ENCODE assay signal across 25 mouse cellular contexts in the genomic region with DNA sequence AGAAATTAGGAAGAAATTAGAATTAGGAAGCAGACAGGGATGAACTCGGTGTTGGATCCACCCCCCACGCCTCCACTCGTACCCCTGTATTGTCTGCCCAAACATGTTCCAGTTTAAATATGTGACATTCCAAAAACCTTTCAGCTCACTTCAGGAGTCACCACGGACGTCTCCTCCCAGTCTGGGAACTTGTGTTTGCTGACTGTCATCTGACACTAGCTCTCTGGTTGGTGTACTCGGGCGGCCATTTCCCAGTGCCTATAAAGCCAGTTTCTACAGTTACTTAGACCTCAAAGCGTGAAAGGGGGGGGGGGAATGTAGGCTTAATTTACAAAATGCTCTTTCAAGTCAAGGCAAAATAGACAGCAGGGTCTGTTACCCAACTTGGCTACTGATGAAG. TPM values are rescaled to one million over a fixed set of nuclear protein-coding genes. Genes with fewer than 3 reads are reported as not detected.
DNase-seq lines count a peak whose midpoint lies in the region; ATAC-seq and TF ChIP-seq lines count a peak whose summit lies in the region.
"Had no signal": no experiment of that assay in that cellular context is flagged by ENCODE, and none has a peak within 500 bp of the region (broad histone marks: within the 10 kb centered on the region; RNA-seq: fewer than 3 reads in every experiment).

No protein-coding gene starts in this region.

- peaks cover 3% of the 10 kb centered on the region; the same call in 1 of the 2 replicates for H3K4me1 ChIP-seq in limb, embryonic 12.5 days (replicated peaks)
- H3K4me1 ChIP-seq in limb, embryonic 10.5 days, result no peaks in the 10 kb centered on the region
- H3K4me1 ChIP-seq in lung, postnatal 0 days (ENCODE audit: insufficient read depth, low read depth, low read length), result no peaks in the 10 kb centered on the region
- peaks cover 9% of the 10 kb centered on the region; the same call in 1 of the 2 replicates for H3K4me1 ChIP-seq in embryonic facial prominence, embryonic 13.5 days
- H3K4me1 ChIP-seq in limb, embryonic 15.5 days, result peaks cover 7% of the 10 kb centered on the region; the same call in 1 of the 2 replicates
- no peaks in the 10 kb centered on the region for H3K4me1 ChIP-seq in forebrain, embryonic 10.5 days
- H3K4me1 ChIP-seq: forebrain, embryonic 12.5 days; heart, embryonic 12.5 days; hindbrain, embryonic 10.5 days had no signal

- ATAC-seq in limb, embryonic 12.5 days (ENCODE audit: insufficient number of reproducible peaks, insufficient read depth, low FRiP score, low TSS enrichment, low read depth), result no peak
- peak; percentile 52 for ATAC-seq in lung, postnatal 0 days
- ATAC-seq in embryonic facial prominence, embryonic 13.5 days (ENCODE audit: insufficient number of reproducible peaks, insufficient read depth, low FRiP score, low TSS enrichment, low read depth), result no peak
- ATAC-seq in limb, embryonic 15.5 days (ENCODE audit: insufficient number of reproducible peaks, low FRiP score, low TSS enrichment, low read depth), result no peak; the same call in 1 of the 2 replicates
- ATAC-seq: forebrain, embryonic 16.5 days had no signal

- no peak overlapping the region for H3K4me3 ChIP-seq in limb, embryonic 12.5 days (replicated peaks)
- no peak overlapping the region for H3K4me3 ChIP-seq in limb, embryonic 10.5 days
- no peak overlapping the region for H3K4me3 ChIP-seq in lung, postnatal 0 days (ENCODE audit: low read depth, low read length)
- H3K4me3 ChIP-seq in embryonic facial prominence, embryonic 13.5 days, result no peak overlapping the region
- no peak overlapping the region for H3K4me3 ChIP-seq in limb, embryonic 15.5 days
- no peak overlapping the region for H3K4me3 ChIP-seq in forebrain, embryonic 10.5 days
- no peak overlapping the region for H3K4me3 ChIP-seq in left cerebral cortex, adult 2 months
- H3K4me3 ChIP-seq: embryonic facial prominence, embryonic 15.5 days; forebrain, embryonic 12.5 days; heart, embryonic 12.5 days; hindbrain, embryonic 10.5 days had no signal

- H3K9ac ChIP-seq in limb, embryonic 12.5 days (replicated peaks), result no peak overlapping the region
- H3K9ac ChIP-seq in lung, postnatal 0 days (replicated peaks; ENCODE audit: low read depth), result no peak overlapping the region
- no peak overlapping the region for H3K9ac ChIP-seq in embryonic facial prominence, embryonic 13.5 days
- H3K9ac ChIP-seq in limb, embryonic 15.5 days, result no peak overlapping the region
- H3K9ac ChIP-seq: embryonic facial prominence, embryonic 15.5 days; forebrain, embryonic 12.5 days; heart, embryonic 12.5 days; hindbrain, embryonic 14.5 days had no signal

- DNase-seq in limb, embryonic 10.5 days (ENCODE audit: low spot score), result no peak
- no peak for DNase-seq in lung, postnatal 0 days (ENCODE audit: low spot score)
- DNase-seq in lung, postnatal 14 days, result no peak
- DNase-seq in forebrain, embryonic 10.5 days (ENCODE audit: extremely low spot score, low spot score), result no peak
- no peak for DNase-seq in left cerebral cortex, adult 2 months (ENCODE audit: extremely low spot score in 1 of 2, low spot score in 2 of 2)
- DNase-seq: adrenal gland, postnatal 10 days; cerebellum, adult 11-12 months; cerebellum, adult 9-10 months; cerebellum, postnatal 25 days; gastrocnemius, postnatal 10 days; heart, adult 18-20 months had no signal

- no peaks in the 10 kb centered on the region for H3K9me3 ChIP-seq in limb, embryonic 12.5 days
- H3K9me3 ChIP-seq in limb, embryonic 10.5 days (replicated peaks), result no peaks in the 10 kb centered on the region
- no peaks in the 10 kb centered on the region for H3K9me3 ChIP-seq in lung, postnatal 0 days (ENCODE audit: low read length)
- H3K9me3 ChIP-seq in embryonic facial prominence, embryonic 13.5 days, result no peaks in the 10 kb centered on the region
- no peaks in the 10 kb centered on the region for H3K9me3 ChIP-seq in limb, embryonic 15.5 days
- H3K9me3 ChIP-seq in forebrain, embryonic 10.5 days, result no peaks in the 10 kb centered on the region
- H3K9me3 ChIP-seq: embryonic facial prominence, embryonic 15.5 days; forebrain, embryonic 12.5 days; heart, embryonic 12.5 days; hindbrain, embryonic 10.5 days had no signal

- H3K27ac ChIP-seq in limb, embryonic 12.5 days, result 0 out of 2 replicates have a peak overlapping the region, but pooled peaks have one; percentile 23
- H3K27ac ChIP-seq in limb, embryonic 10.5 days, result no peak overlapping the region
- H3K27ac ChIP-seq in lung, postnatal 0 days (ENCODE audit: low read length), result 0 out of 2 replicates have a peak overlapping the region, but pooled peaks have one; percentile 6
- peak overlapping the region; percentile 57; the same call in 1 of the 2 replicates for H3K27ac ChIP-seq in embryonic facial prominence, embryonic 13.5 days
- peak overlapping the region; percentile 47; the same call in 1 of the 2 replicates for H3K27ac ChIP-seq in limb, embryonic 15.5 days
- H3K27ac ChIP-seq in forebrain, embryonic 10.5 days, result no peak overlapping the region
- H3K27ac ChIP-seq in left cerebral cortex, adult 2 months, result no peak overlapping the region
- H3K27ac ChIP-seq: embryonic facial prominence, embryonic 15.5 days; forebrain, embryonic 12.5 days; hindbrain, embryonic 10.5 days; hindbrain, embryonic 14.5 days had no signal

- H3K36me3 ChIP-seq in limb, embryonic 12.5 days, result no peaks in the 10 kb centered on the region
- no peaks in the 10 kb centered on the region for H3K36me3 ChIP-seq in limb, embryonic 10.5 days
- H3K36me3 ChIP-seq in lung, postnatal 0 days (ENCODE audit: insufficient read depth, low read length), result no peaks in the 10 kb centered on the region
- no peaks in the 10 kb centered on the region for H3K36me3 ChIP-seq in embryonic facial prominence, embryonic 13.5 days
- H3K36me3 ChIP-seq in limb, embryonic 15.5 days, result no peaks in the 10 kb centered on the region
- no peaks in the 10 kb centered on the region for H3K36me3 ChIP-seq in forebrain, embryonic 10.5 days (replicated peaks)
- H3K36me3 ChIP-seq: embryonic facial prominence, embryonic 15.5 days; forebrain, embryonic 12.5 days; heart, embryonic 12.5 days; hindbrain, embryonic 10.5 days had no signal

- 54% methylated on average over 8 of the region's 8 CpGs for WGBS in limb, embryonic 12.5 days
- WGBS in limb, embryonic 10.5 days, result 67% methylated on average over 8 of the region's 8 CpGs
- 29% methylated on average over 8 of the region's 8 CpGs for WGBS in lung, postnatal 0 days
- 40% methylated on average over 8 of the region's 8 CpGs for WGBS in embryonic facial prominence, embryonic 13.5 days
- WGBS in limb, embryonic 15.5 days, result 39% methylated on average over 8 of the region's 8 CpGs
- WGBS in forebrain, embryonic 10.5 days, result 82% methylated on average over 8 of the region's 8 CpGs

- H3K27me3 ChIP-seq in limb, embryonic 12.5 days, result no peaks in the 10 kb centered on the region
- H3K27me3 ChIP-seq in limb, embryonic 10.5 days (ENCODE audit: low read depth, poor library complexity, severe bottlenecking), result no peaks in the 10 kb centered on the region
- no peaks in the 10 kb centered on the region for H3K27me3 ChIP-seq in lung, postnatal 0 days (replicated peaks; ENCODE audit: insufficient read depth, low read length)
- no peaks in the 10 kb centered on the region for H3K27me3 ChIP-seq in embryonic facial prominence, embryonic 13.5 days
- H3K27me3 ChIP-seq in limb, embryonic 15.5 days, result no peaks in the 10 kb centered on the region
- no peaks in the 10 kb centered on the region for H3K27me3 ChIP-seq in forebrain, embryonic 10.5 days (ENCODE audit: poor library complexity, severe bottlenecking)
- H3K27me3 ChIP-seq: embryonic facial prominence, embryonic 15.5 days; forebrain, embryonic 12.5 days; heart, embryonic 12.5 days had no signal

- intact Hi-C loops in left cerebral cortex, adult 2 months (cut with DNase I), result no loop called here

- no peak for TF ChIP-seq EP300 in lung, postnatal 0 days (IDR thresholded peaks at IDR 0.05)

- no peak for TF ChIP-seq CTCF in lung, postnatal 0 days (IDR thresholded peaks at IDR 0.05)
- no peak for TF ChIP-seq CTCF in left cerebral cortex, adult 2 months (IDR thresholded peaks at IDR 0.05)

- H3K4me2 ChIP-seq in limb, embryonic 12.5 days, result no peak overlapping the region
- H3K4me2 ChIP-seq in lung, postnatal 0 days (replicated peaks; ENCODE audit: low read depth, low read length), result no peak overlapping the region
- no peak overlapping the region for H3K4me2 ChIP-seq in embryonic facial prominence, embryonic 13.5 days
- H3K4me2 ChIP-seq in limb, embryonic 15.5 days, result no peak overlapping the region
- H3K4me2 ChIP-seq: embryonic facial prominence, embryonic 15.5 days; forebrain, embryonic 12.5 days; heart, embryonic 12.5 days; hindbrain, embryonic 14.5 days had no signal

RNA-seq across cellular contexts. Expression of a gene that starts 6.1 kb away (rescaled TPM):
- 28.7 and 40.3 TPM in 2 replicates for polyA plus RNA-seq in limb, embryonic 12.5 days (2016; fragmentation: Nextera tagmentation; extraction: Ambion mirVana)
- polyA plus RNA-seq in limb, embryonic 10.5 days (2016; fragmentation: Nextera tagmentation; extraction: Ambion mirVana), result 1.2 and 3.2 TPM in 2 replicates
- 1,533 and 1,851 TPM in 2 replicates for polyA plus RNA-seq in lung, postnatal 0 days (2015; fragmentation: Nextera tagmentation; extraction: Ambion mirVana)
- 101 and 192 TPM in 2 replicates for polyA plus RNA-seq in embryonic facial prominence, embryonic 13.5 days (2015; fragmentation: Nextera tagmentation; extraction: Ambion mirVana)
- 350 and 381 TPM in 2 replicates for polyA plus RNA-seq in limb, embryonic 15.5 days (2015; fragmentation: Nextera tagmentation; extraction: Ambion mirVana)
- polyA plus RNA-seq in forebrain, embryonic 10.5 days (2016; fragmentation: Nextera tagmentation; extraction: Ambion mirVana), result 0.50 and 0.91 TPM in 2 replicates
- total RNA-seq in left cerebral cortex, adult 2 months (2021), result 10 to 100 TPM; 32.9 to 47.1 TPM
- total RNA-seq: MEL had no signal

RNA-seq across cellular contexts. Expression of a gene that starts 24.1 kb away (rescaled TPM):
- 1.8 and 2.5 TPM in 2 replicates for polyA plus RNA-seq in limb, embryonic 12.5 days (2016; fragmentation: Nextera tagmentation; extraction: Ambion mirVana)
- 1.8 and 2.4 TPM in 2 replicates for polyA plus RNA-seq in limb, embryonic 10.5 days (2016; fragmentation: Nextera tagmentation; extraction: Ambion mirVana)
- polyA plus RNA-seq in lung, postnatal 0 days (2015; fragmentation: Nextera tagmentation; extraction: Ambion mirVana), result 7.5 and 7.9 TPM in 2 replicates
- 2.8 and 3.1 TPM in 2 replicates for polyA plus RNA-seq in embryonic facial prominence, embryonic 13.5 days (2015; fragmentation: Nextera tagmentation; extraction: Ambion mirVana)
- 2.9 and 3.9 TPM in 2 replicates for polyA plus RNA-seq in limb, embryonic 15.5 days (2015; fragmentation: Nextera tagmentation; extraction: Ambion mirVana)
- polyA plus RNA-seq in forebrain, embryonic 10.5 days (2016; fragmentation: Nextera tagmentation; extraction: Ambion mirVana), result 1.4 and 1.5 TPM in 2 replicates
- total RNA-seq in left cerebral cortex, adult 2 months (2021), result not detected
- polyA plus RNA-seq: C2C12 had no signal

RNA-seq across cellular contexts. Expression of a gene that starts 40.3 kb away (rescaled TPM):
- 0.15 and 0.33 TPM in 2 replicates for polyA plus RNA-seq in limb, embryonic 12.5 days (2016; fragmentation: Nextera tagmentation; extraction: Ambion mirVana)
- polyA plus RNA-seq in limb, embryonic 10.5 days (2016; fragmentation: Nextera tagmentation; extraction: Ambion mirVana), result 0.15 TPM in 1 of 2 replicates, not detected in the other
- polyA plus RNA-seq in lung, postnatal 0 days (2015; fragmentation: Nextera tagmentation; extraction: Ambion mirVana), result 0.61 and 0.74 TPM in 2 replicates
- 0.30 TPM in 1 of 2 replicates, not detected in the other for polyA plus RNA-seq in embryonic facial prominence, embryonic 13.5 days (2015; fragmentation: Nextera tagmentation; extraction: Ambion mirVana)
- polyA plus RNA-seq in limb, embryonic 15.5 days (2015; fragmentation: Nextera tagmentation; extraction: Ambion mirVana), result 0.53 and 0.72 TPM in 2 replicates
- polyA plus RNA-seq in forebrain, embryonic 10.5 days (2016; fragmentation: Nextera tagmentation; extraction: Ambion mirVana), result not detected in 2 replicates
- under 1 TPM in 1 of 2 experiments, not detected in 1; 0.35 TPM for total RNA-seq in left cerebral cortex, adult 2 months (2021)
- total RNA-seq: gastrocnemius, postnatal 4 days; heart, adult 18-20 months; heart, postnatal 25 days; MEL had no signal
- polyA plus RNA-seq: forebrain, embryonic 12.5 days; hindbrain, embryonic 10.5 days; hindbrain, embryonic 14.5 days had no signal

RNA-seq across cellular contexts. Expression of a gene that starts 42.0 kb away (rescaled TPM):
- polyA plus RNA-seq in limb, embryonic 12.5 days (2016; fragmentation: Nextera tagmentation; extraction: Ambion mirVana), result 0.23 TPM in 1 of 2 replicates, not detected in the other
- polyA plus RNA-seq in limb, embryonic 10.5 days (2016; fragmentation: Nextera tagmentation; extraction: Ambion mirVana), result not detected in 2 replicates
- polyA plus RNA-seq in lung, postnatal 0 days (2015; fragmentation: Nextera tagmentation; extraction: Ambion mirVana), result 0.27 and 0.60 TPM in 2 replicates
- polyA plus RNA-seq in embryonic facial prominence, embryonic 13.5 days (2015; fragmentation: Nextera tagmentation; extraction: Ambion mirVana), result 0.30 TPM in 1 of 2 replicates, not detected in the other
- polyA plus RNA-seq in limb, embryonic 15.5 days (2015; fragmentation: Nextera tagmentation; extraction: Ambion mirVana), result 0.19 TPM in 1 of 2 replicates, not detected in the other
- not detected in 2 replicates for polyA plus RNA-seq in forebrain, embryonic 10.5 days (2016; fragmentation: Nextera tagmentation; extraction: Ambion mirVana)
- 1 to 10 TPM; 1.6 to 3.0 TPM for total RNA-seq in left cerebral cortex, adult 2 months (2021)
- total RNA-seq: gastrocnemius, postnatal 10 days; gastrocnemius, postnatal 4 days; heart, adult 18-20 months; heart, postnatal 25 days; MEL had no signal
- polyA plus RNA-seq: embryonic facial prominence, embryonic 15.5 days; forebrain, embryonic 12.5 days; forebrain, embryonic 16.5 days; hindbrain, embryonic 10.5 days had no signal

RNA-seq across cellular contexts. Expression of a gene that starts 46.4 kb away (rescaled TPM):
- polyA plus RNA-seq in limb, embryonic 12.5 days (2016; fragmentation: Nextera tagmentation; extraction: Ambion mirVana), result not detected in 2 replicates
- polyA plus RNA-seq in limb, embryonic 10.5 days (2016; fragmentation: Nextera tagmentation; extraction: Ambion mirVana), result not detected in 2 replicates
- polyA plus RNA-seq in lung, postnatal 0 days (2015; fragmentation: Nextera tagmentation; extraction: Ambion mirVana), result 2.3 and 3.4 TPM in 2 replicates
- 0.98 and 2.6 TPM in 2 replicates for polyA plus RNA-seq in embryonic facial prominence, embryonic 13.5 days (2015; fragmentation: Nextera tagmentation; extraction: Ambion mirVana)
- polyA plus RNA-seq in limb, embryonic 15.5 days (2015; fragmentation: Nextera tagmentation; extraction: Ambion mirVana), result 0.56 and 0.62 TPM in 2 replicates
- polyA plus RNA-seq in forebrain, embryonic 10.5 days (2016; fragmentation: Nextera tagmentation; extraction: Ambion mirVana), result not detected in 2 replicates
- total RNA-seq in left cerebral cortex, adult 2 months (2021), result 1 to 10 TPM; 4.2 to 4.4 TPM
- total RNA-seq: heart, adult 18-20 months; heart, postnatal 25 days; MEL had no signal
- polyA plus RNA-seq: heart, embryonic 12.5 days; heart, embryonic 16.5 days; hindbrain, embryonic 10.5 days had no signal

Comparison
In these comparisons a context has a peak if more than half of its experiments do, and no peak if none do; other contexts are left out.
1. H3K27ac ChIP-seq: peak in limb, embryonic 12.5 days (single experiment), lung, postnatal 0 days (single experiment), embryonic facial prominence, embryonic 13.5 days (single experiment) and limb, embryonic 15.5 days (single experiment); none in limb, embryonic 10.5 days (single experiment), forebrain, embryonic 10.5 days (single experiment) and left cerebral cortex, adult 2 months (single experiment).